Mouse (Mus musculus) urinary bladder, postnatal 36 days (tissue): Measurements from ENCODE around the gene Ets1.

Source experiments
- DNase-seq, 2 experiments: peaks; one replicate each; pipeline ENCODE4 v3.0.0; 2022; ENCODE audit warnings: low spot score in 2 of 2, mixed read lengths in 1 of 2

Ets1 gene

GRCm38 (mm10) chr9:32710987-32711652, 75.1 kb downstream of the Ets1 start:
- DNase-seq = peak in 1 of 2 experiments; percentile 44

- DNase-seq = no peak
Measured at GRCm38 (mm10) chr9:32711768-32712167, 75.7 kb downstream of the Ets1 start.

GRCm38 (mm10) chr9:32712383-32712910, 76.4 kb downstream of the Ets1 start:
- no peak for DNase-seq

GRCm38 (mm10) chr9:32713106-32713505, 77.1 kb downstream of the Ets1 start:
- no peak for DNase-seq

GRCm38 (mm10) chr9:32713790-32714189, 77.8 kb downstream of the Ets1 start:
- no peak for DNase-seq

GRCm38 (mm10) chr9:32714487-32714886, 78.5 kb downstream of the Ets1 start:
- no peak for DNase-seq

GRCm38 (mm10) chr9:32715806-32716466, 79.9 kb downstream of the Ets1 start:
- no peak for DNase-seq

- no peak for DNase-seq
Measured at GRCm38 (mm10) chr9:32717268-32717920, 81.4 kb downstream of the Ets1 start.

GRCm38 (mm10) chr9:32717931-32718820, 82.2 kb downstream of the Ets1 start:
- DNase-seq = no peak

GRCm38 (mm10) chr9:32718868-32719267, 82.8 kb downstream of the Ets1 start:
- DNase-seq = no peak

- DNase-seq = no peak
Measured at GRCm38 (mm10) chr9:32719941-32720263, 83.9 kb downstream of the Ets1 start.

GRCm38 (mm10) chr9:32720264-32721031, 84.4 kb downstream of the Ets1 start:
- no peak for DNase-seq

GRCm38 (mm10) chr9:32721081-32721480, 85.1 kb downstream of the Ets1 start:
- no peak for DNase-seq

GRCm38 (mm10) chr9:32722205-32722604, 86.2 kb downstream of the Ets1 start:
- DNase-seq = no peak

- DNase-seq = no peak
Measured at GRCm38 (mm10) chr9:32722969-32723368, 86.9 kb downstream of the Ets1 start.

GRCm38 (mm10) chr9:32724131-32724825, 88.3 kb downstream of the Ets1 start:
- no peak for DNase-seq

GRCm38 (mm10) chr9:32725902-32726301, 89.9 kb downstream of the Ets1 start:
- DNase-seq = no peak

GRCm38 (mm10) chr9:32726595-32726994, 90.6 kb downstream of the Ets1 start:
- no peak for DNase-seq

- no peak for DNase-seq
Measured at GRCm38 (mm10) chr9:32727058-32727457, 91.0 kb downstream of the Ets1 start.

- DNase-seq = no peak
Measured at GRCm38 (mm10) chr9:32728306-32728705, 92.3 kb downstream of the Ets1 start.
